Mouse (Mus musculus) kidney, embryonic 14.5 days (tissue): ENCODE data around the gene AC134908.4. TPM values are rescaled to one million over a fixed set of nuclear protein-coding genes. Genes with fewer than 3 reads are reported as not detected.

Experiments
- ATAC-seq: fragments of 200-750 bp; cut with Nextera tagmentation; 2 replicates; pipeline ENCODE4 v1.8.0; 2017; ENCODE audit warnings: moderate number of reproducible peaks, mild to moderate bottlenecking, moderate TSS enrichment, moderate library complexity; ENCODE audit not compliant: low FRiP score, low TSS enrichment
- H3K27ac ChIP-seq: fragments of 300-500 bp; sonication (generic); 2 replicates; pipeline ENCODE4 v1.5.1; 2014; ENCODE audit warnings: low read depth, mild to moderate bottlenecking, low read length, moderate library complexity, mixed read lengths
- H3K27me3 ChIP-seq: fragments of 300-500 bp; sonication (generic); 2 replicates; pipeline ENCODE4 v1.6.1; 2014; ENCODE audit warnings: mild to moderate bottlenecking, low read length; ENCODE audit not compliant: control insufficient read depth, insufficient read depth
- H3K36me3 ChIP-seq: fragments of 300-500 bp; sonication (generic); 2 replicates; pipeline ENCODE4 v1.6.1; 2014; ENCODE audit warnings: low read length, mixed read lengths; ENCODE audit not compliant: control insufficient read depth, insufficient read depth
- H3K4me1 ChIP-seq: fragments of 300-500 bp; sonication (generic); 2 replicates; pipeline ENCODE4 v1.6.1; 2014; ENCODE audit warnings: low read length, mixed read lengths; ENCODE audit not compliant: control insufficient read depth, insufficient read depth
- H3K4me2 ChIP-seq: fragments of 300-500 bp; sonication (generic); replicated peaks from 2 replicates; pipeline ENCODE4 v1.6.1; 2014; ENCODE audit warnings: low read depth, mild to moderate bottlenecking, low read length
- H3K4me3 ChIP-seq: fragments of 300-500 bp; sonication (generic); 2 replicates; pipeline ENCODE4 v1.5.1; 2014; ENCODE audit warnings: mild to moderate bottlenecking, low read length
- H3K9ac ChIP-seq: fragments of 300-500 bp; sonication (generic); 2 replicates; pipeline ENCODE4 v1.6.1; 2014; ENCODE audit warnings: low read depth, mild to moderate bottlenecking, low read length, moderate library complexity
- H3K9me3 ChIP-seq: fragments of 300-500 bp; sonication (generic); 2 replicates; pipeline ENCODE4 v1.6.1; 2016; ENCODE audit warnings: low read length; ENCODE audit not compliant: control insufficient read depth
- WGBS: fragments of 180-500 bp; shearing (Covaris S2); extraction: QIAGEN DNeasy Blood & Tissue Kit; methylation state at CpG from one replicate; pipeline ENCODE4 v1.1.7; 2014; 5-methylcytosine and 5-hydroxymethylcytosine counted together
- polyA plus RNA-seq: library from polyadenylated mRNA; unstranded; fragments of >200 nt; fragmentation: Nextera tagmentation; extraction: Ambion mirVana; gene quantifications from 2 replicates; pipeline ENCODE4 v1.2.1, GENCODE M21; 2014

The AC134908.4 gene
- polyA plus RNA-seq, 1 experiment from 2014 or later = not detected

GRCm38 (mm10) chr17:25773549-25774120 is 21.8 kb downstream of the AC134908.4 start, which contains the start of gene Narfl:
Gene Narfl (plus strand): TSS chr17:25773776.
- H3K27me3 ChIP-seq = no peaks in the 10 kb centered on the region
- H3K27ac ChIP-seq = no peak within 1 kb of the TSS
- under 1% methylated on average over 37 of the region's 37 CpGs for WGBS
- peaks cover 6% of the 10 kb centered on the region for H3K4me1 ChIP-seq
- H3K4me3 ChIP-seq = peak within 1 kb of the TSS; percentile 75
- peak within 1 kb of the TSS; percentile 80 for H3K9ac ChIP-seq
- ATAC-seq = peak; percentile 88
- peaks cover 15% of the 10 kb centered on the region; the same call in 1 of the 2 replicates for H3K36me3 ChIP-seq
- no peaks in the 10 kb centered on the region for H3K9me3 ChIP-seq
- peak within 1 kb of the TSS; percentile 75 for H3K4me2 ChIP-seq

- Histone ChIP-seq H3K4me2 (no peak overlapping the region), H3K27ac (no peak overlapping the region), H3K9ac (no peak overlapping the region), H3K9me3 (no peaks in the 10 kb centered on the region), H3K4me1 (peaks cover 3% of the 10 kb centered on the region), H3K27me3 (no peaks in the 10 kb centered on the region), H3K36me3 (no peaks in the 10 kb centered on the region), H3K4me3 (no peak overlapping the region)
- no peak for ATAC-seq
- WGBS = 51% methylated on average over 9 of the region's 9 CpGs
These were observed 26.1 kb downstream of the AC134908.4 start for GRCm38 (mm10) chr17:25769331-25769730.

GRCm38 (mm10) chr17:25765886-25766285 is 29.6 kb downstream of the AC134908.4 start:
- Histone ChIP-seq H3K27ac (no peak overlapping the region), H3K9ac (no peak overlapping the region), H3K9me3 (no peaks in the 10 kb centered on the region), H3K4me3 (no peak overlapping the region), H3K4me2 (no peak overlapping the region), H3K27me3 (no peaks in the 10 kb centered on the region), H3K36me3 (no peaks in the 10 kb centered on the region), H3K4me1 (no peaks in the 10 kb centered on the region)
- no peak for ATAC-seq
- WGBS = 46% methylated on average over 5 of the region's 5 CpGs

GRCm38 (mm10) chr17:25762591-25762990 is 32.9 kb downstream of the AC134908.4 start:
- H3K9ac ChIP-seq = no peak overlapping the region
- no peaks in the 10 kb centered on the region for H3K27me3 ChIP-seq
- ATAC-seq = no peak
- H3K9me3 ChIP-seq = no peaks in the 10 kb centered on the region
- H3K27ac ChIP-seq = no peak overlapping the region
- no peak overlapping the region for H3K4me3 ChIP-seq
- H3K4me2 ChIP-seq = no peak overlapping the region
- H3K36me3 ChIP-seq = no peaks in the 10 kb centered on the region
- 34% methylated on average over 3 of the region's 3 CpGs for WGBS
- no peaks in the 10 kb centered on the region for H3K4me1 ChIP-seq

- no peak overlapping the region for H3K4me3 ChIP-seq
- no peak overlapping the region for H3K4me2 ChIP-seq
- 61% methylated on average over 4 of the region's 4 CpGs for WGBS
- H3K36me3 ChIP-seq = no peaks in the 10 kb centered on the region
- H3K9ac ChIP-seq = no peak overlapping the region
- no peaks in the 10 kb centered on the region for H3K27me3 ChIP-seq
- H3K27ac ChIP-seq = no peak overlapping the region
- H3K4me1 ChIP-seq = no peaks in the 10 kb centered on the region
- no peaks in the 10 kb centered on the region for H3K9me3 ChIP-seq
- ATAC-seq = no peak
These were observed 33.9 kb downstream of the AC134908.4 start for GRCm38 (mm10) chr17:25761561-25761970.

- no peak overlapping the region for H3K9ac ChIP-seq
- WGBS = 73% methylated on average over 8 of the region's 8 CpGs
- H3K27ac ChIP-seq = no peak overlapping the region
- ATAC-seq = no peak
- no peaks in the 10 kb centered on the region for H3K36me3 ChIP-seq
- H3K4me1 ChIP-seq = no peaks in the 10 kb centered on the region; the same call in 1 of the 2 replicates
- no peaks in the 10 kb centered on the region for H3K9me3 ChIP-seq
- H3K4me2 ChIP-seq = no peak overlapping the region
- H3K27me3 ChIP-seq = no peaks in the 10 kb centered on the region
- no peak overlapping the region for H3K4me3 ChIP-seq
These were observed 35.3 kb downstream of the AC134908.4 start for GRCm38 (mm10) chr17:25760148-25760547.

GRCm38 (mm10) chr17:25757691-25758090 is 37.8 kb downstream of the AC134908.4 start:
- no peak for ATAC-seq
- no peak overlapping the region for H3K9ac ChIP-seq
- H3K4me2 ChIP-seq = no peak overlapping the region
- H3K36me3 ChIP-seq = no peaks in the 10 kb centered on the region
- 57% methylated on average over 3 of the region's 3 CpGs for WGBS
- no peaks in the 10 kb centered on the region; the same call in 1 of the 2 replicates for H3K4me1 ChIP-seq
- H3K27ac ChIP-seq = no peak overlapping the region
- H3K9me3 ChIP-seq = no peaks in the 10 kb centered on the region
- no peak overlapping the region for H3K4me3 ChIP-seq
- H3K27me3 ChIP-seq = no peaks in the 10 kb centered on the region

- H3K27ac ChIP-seq = no peak overlapping the region
- 75% methylated on average over 9 of the region's 9 CpGs for WGBS
- no peak for ATAC-seq
These were observed 38.8 kb downstream of the AC134908.4 start for GRCm38 (mm10) chr17:25756378-25757242.

More at GRCm38 (mm10) chr17:25756378-25757242, 38.8 kb downstream of the AC134908.4 start:
- H3K9ac ChIP-seq = no peak overlapping the region
- H3K4me3 ChIP-seq = no peak overlapping the region
- H3K27me3 ChIP-seq = no peaks in the 10 kb centered on the region
- H3K4me2 ChIP-seq = no peak overlapping the region
- H3K4me1 ChIP-seq = no peaks in the 10 kb centered on the region; the same call in 1 of the 2 replicates
- H3K36me3 ChIP-seq = no peaks in the 10 kb centered on the region
- H3K9me3 ChIP-seq = no peaks in the 10 kb centered on the region
